In the genomic region with DNA sequence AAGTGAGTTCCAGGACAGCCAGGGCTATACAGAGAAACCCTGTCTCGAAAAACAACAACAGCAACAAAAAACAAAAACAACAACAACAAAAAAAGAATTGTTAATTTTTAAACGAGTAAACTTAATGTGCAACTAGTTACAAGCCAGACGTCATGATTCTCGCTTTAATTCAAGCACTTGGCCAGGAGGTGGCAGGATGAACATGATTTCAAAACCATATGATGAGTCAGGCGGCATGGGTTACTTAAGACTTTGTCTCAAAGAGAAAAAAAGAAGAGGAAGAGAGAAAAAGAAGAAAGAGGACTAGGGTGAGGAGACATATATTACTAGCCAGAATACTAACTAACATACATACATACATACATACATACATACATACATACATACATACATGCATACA, we compare ENCODE assay signal across 8 mouse cellular contexts. TPM values are rescaled to one million over a fixed set of nuclear protein-coding genes. Genes with fewer than 3 reads are reported as not detected.
A peak's percentile ranks its signal among the peaks of the same experiment; 100 is the strongest.
DNase-seq lines count a peak whose midpoint lies in the region; ATAC-seq and TF ChIP-seq lines count a peak whose summit lies in the region.

No protein-coding gene starts in this region.

- no peak overlapping the region for H3K27ac ChIP-seq in thymus, adult 2 months (ENCODE audit: control insufficient read depth, insufficient read depth, low read length)

- no peaks in the 10 kb centered on the region for H3K36me3 ChIP-seq in thymus, adult 2 months (ENCODE audit: control insufficient read depth, insufficient read depth, low read length)

- no peak for TF ChIP-seq CTCF in thymus, adult 2 months (IDR thresholded peaks at IDR 0.05; ENCODE audit: borderline replicate concordance, control insufficient read depth, extremely low read depth, insufficient read depth, low read length, poor library complexity)

- no peak for TF ChIP-seq POLR2A in thymus, adult 2 months (IDR thresholded peaks at IDR 0.05; ENCODE audit: control insufficient read depth, extremely low read depth, insufficient read depth, low read length, poor library complexity)

- 64% methylated on average over 5 of the region's 5 CpGs for WGBS in thymus, adult 2 months

- no peaks in the 10 kb centered on the region for H3K27me3 ChIP-seq in thymus, adult 2 months (ENCODE audit: control insufficient read depth, insufficient read depth, low read length)

- DNase-seq in cerebellum, adult 18-20 months = peak; percentile 29 to 37
- peak; percentile 5 to 7 for DNase-seq in kidney, postnatal 4 days
- no peak for DNase-seq in kidney, adult 18-20 months
- peak; percentile 16 for DNase-seq in MEL-GATA-1-ER (ENCODE audit: extremely low read depth, low read depth)
- peak; percentile 25 for DNase-seq in thymus, adult 2 months
- DNase-seq in kidney, adult 8-10 months = no peak

- ATAC-seq in cerebellum, adult (ENCODE audit: insufficient number of reproducible peaks, low FRiP score, low TSS enrichment) = no peak
- peak; percentile 70 for ATAC-seq in inflammation-experienced regulatory T-cells, adult 6 months

- H3K4me3 ChIP-seq in thymus, adult 2 months (ENCODE audit: control insufficient read depth, insufficient read depth, low read length) = no peak overlapping the region

- H3K4me1 ChIP-seq in thymus, adult 2 months (replicated peaks; ENCODE audit: control insufficient read depth, insufficient read depth, low read length) = no peaks in the 10 kb centered on the region

RNA-seq across cellular contexts. Expression of a gene that starts 40.1 kb away (rescaled TPM):
- polyA plus RNA-seq in inflammation-experienced regulatory T-cells, adult 6 months (2017; shearing (Covaris generic)) = 100 to 1,000 TPM; 104 to 248 (median 244) TPM
- 73.9 and 82.0 TPM in 2 replicates for polyA plus RNA-seq in thymus, adult 2 months (2012; rRNA removed)

Comparison
In these comparisons a context has a peak if more than half of its experiments do, and no peak if none do; other contexts are left out.
1. DNase-seq: peak in cerebellum, adult 18-20 months (2 of 2), kidney, postnatal 4 days (2 of 2), MEL-GATA-1-ER (single experiment) and thymus, adult 2 months (single experiment); none in kidney, adult 18-20 months (single experiment) and kidney, adult 8-10 months (0 of 2).